Mouse (Mus musculus) kidney, postnatal 0 days (tissue): ENCODE results near the gene Mast4. TPM values are rescaled to one million over a fixed set of nuclear protein-coding genes. Genes with fewer than 3 reads are reported as not detected.

ENCODE experiments used
- ATAC-seq: fragments of 200-750 bp; cut with Nextera tagmentation; replicated peaks from 2 replicates; pipeline ENCODE4 v1.8.0; 2017; ENCODE audit warnings: low read depth, moderate number of reproducible peaks, moderate TSS enrichment, moderate library complexity; ENCODE audit not compliant: low FRiP score
- DNase-seq: peaks from one replicate; pipeline ENCODE4 v3.0.0-alpha.2; 2016; ENCODE audit warnings: low spot score
- H3K27ac ChIP-seq: fragments of 300-500 bp; sonication (generic); 2 replicates; pipeline ENCODE4 v1.5.1; 2014; ENCODE audit warnings: mild to moderate bottlenecking
- H3K27me3 ChIP-seq: fragments of 300-500 bp; sonication (generic); 2 replicates; pipeline ENCODE4 v1.6.1; 2014; ENCODE audit warnings: low read length, mixed read lengths; ENCODE audit not compliant: insufficient read depth
- H3K36me3 ChIP-seq: fragments of 300-500 bp; sonication (generic); 2 replicates; pipeline ENCODE4 v1.6.1; 2014; ENCODE audit warnings: low read length, mixed read lengths; ENCODE audit not compliant: insufficient read depth
- H3K4me1 ChIP-seq: fragments of 300-500 bp; sonication (generic); replicated peaks from 2 replicates; pipeline ENCODE4 v1.6.1; 2014; ENCODE audit warnings: antibody characterized with exemption, low read length, mixed read lengths; ENCODE audit not compliant: insufficient read depth
- H3K4me2 ChIP-seq: fragments of 300-500 bp; sonication (generic); 2 replicates; pipeline ENCODE4 v1.6.1; 2014; ENCODE audit warnings: mild to moderate bottlenecking, low read length, moderate library complexity, mixed read lengths
- H3K4me3 ChIP-seq: fragments of 300-500 bp; sonication (generic); replicated peaks from 2 replicates; pipeline ENCODE4 v1.5.1; 2014; ENCODE audit warnings: low read depth, low read length
- H3K9ac ChIP-seq: fragments of 300-500 bp; sonication (generic); 2 replicates; pipeline ENCODE4 v1.6.1; 2014; ENCODE audit warnings: low read depth, low read length
- H3K9me3 ChIP-seq: fragments of 300-500 bp; sonication (generic); replicated peaks from 2 replicates; pipeline ENCODE4 v1.6.1; 2016; ENCODE audit warnings: low read length, inconsistent platforms, mixed read lengths
- CTCF ChIP-seq: IDR thresholded peaks from 2 replicates; pipeline ENCODE4 v1.5.1; 2016; ENCODE audit warnings: antibody characterized with exemption, low read depth, mild to moderate bottlenecking, moderate library complexity
- WGBS: fragments of 180-500 bp; shearing (Covaris S2); extraction: QIAGEN DNeasy Blood & Tissue Kit; methylation state at CpG from one replicate; pipeline ENCODE4 v1.1.7; 2014; 5-methylcytosine and 5-hydroxymethylcytosine counted together
- polyA plus RNA-seq: library from polyadenylated mRNA; unstranded; fragments of >200 nt; fragmentation: Nextera tagmentation; extraction: Ambion mirVana; gene quantifications from 2 replicates; pipeline ENCODE4 v1.2.1, GENCODE M21; 2015

The Mast4 gene
- polyA plus RNA-seq, 1 experiment from 2014 or later: 10.6 TPM

DNA sequence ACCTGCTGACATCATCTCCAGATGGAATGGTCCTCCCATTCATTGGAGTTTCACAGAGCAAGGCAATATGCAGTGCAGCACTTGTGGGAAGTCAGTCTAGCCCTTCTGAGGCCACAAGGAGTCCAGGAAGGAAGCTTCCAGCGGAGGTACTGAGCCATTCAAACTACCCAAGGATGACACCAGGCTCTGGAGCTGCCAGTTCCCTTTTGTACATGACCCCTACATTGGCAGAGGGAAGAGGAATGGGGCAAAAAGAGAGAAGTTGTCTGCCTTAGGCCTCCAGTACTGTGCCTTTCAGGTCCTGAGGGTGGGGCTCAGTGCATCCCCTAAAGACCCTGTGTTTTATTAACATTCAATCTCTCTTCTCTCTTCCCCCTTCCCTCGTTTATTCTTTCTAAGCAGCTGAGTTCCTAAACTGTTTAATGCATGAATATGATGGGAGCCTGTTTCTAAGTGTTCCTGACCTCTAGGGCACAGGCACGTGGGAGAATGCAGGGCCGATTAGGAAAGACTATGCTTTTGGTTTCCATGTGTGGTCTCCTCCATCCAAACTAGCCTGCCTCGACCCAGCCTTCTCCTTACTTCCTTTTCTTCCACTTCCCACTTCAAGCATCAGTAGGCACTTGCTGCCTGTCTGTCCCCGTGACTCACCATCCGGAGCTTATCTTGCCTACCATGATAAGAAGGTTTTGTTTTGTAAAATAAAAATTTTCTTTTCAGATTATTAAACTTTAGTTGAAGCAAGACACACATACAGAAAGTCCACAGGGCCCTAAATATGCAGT is 639.0 kb downstream of the Mast4 start:
- WGBS: 66% methylated on average over 7 of the region's 7 CpGs
- Histone ChIP-seq H3K9me3 (no peaks in the 10 kb centered on the region), H3K27ac (no peak overlapping the region), H3K4me2 (no peak overlapping the region), H3K4me3 (no peak overlapping the region), H3K36me3 (no peaks in the 10 kb centered on the region), H3K27me3 (no peaks in the 10 kb centered on the region), H3K9ac (no peak overlapping the region), H3K4me1 (peaks cover 7% of the 10 kb centered on the region; the same call in 1 of the 2 replicates)
- DNase-seq (no peak), ATAC-seq (no peak)
- no peak for TF ChIP-seq CTCF

DNA sequence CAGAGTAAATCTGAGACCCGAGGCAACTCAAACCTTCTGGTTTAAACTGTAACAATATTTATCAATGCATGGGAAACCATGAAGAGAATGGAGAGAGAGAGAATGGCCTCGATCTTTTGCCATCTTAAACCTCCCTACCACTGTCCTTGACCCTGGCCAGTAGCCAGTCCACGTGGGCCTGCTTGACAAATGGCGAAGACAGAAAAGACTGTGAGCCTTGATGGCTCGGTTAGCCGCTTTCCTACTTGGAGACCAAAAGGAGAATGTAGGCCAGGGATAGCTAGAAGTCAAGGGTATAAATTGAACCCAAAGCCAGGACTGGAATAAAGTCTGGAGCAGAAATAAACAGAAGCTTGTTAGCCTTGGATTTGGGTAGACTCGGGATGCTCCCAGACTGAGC is 640.1 kb downstream of the Mast4 start:
- 86% methylated on average over 7 of the region's 7 CpGs for WGBS

DNA sequence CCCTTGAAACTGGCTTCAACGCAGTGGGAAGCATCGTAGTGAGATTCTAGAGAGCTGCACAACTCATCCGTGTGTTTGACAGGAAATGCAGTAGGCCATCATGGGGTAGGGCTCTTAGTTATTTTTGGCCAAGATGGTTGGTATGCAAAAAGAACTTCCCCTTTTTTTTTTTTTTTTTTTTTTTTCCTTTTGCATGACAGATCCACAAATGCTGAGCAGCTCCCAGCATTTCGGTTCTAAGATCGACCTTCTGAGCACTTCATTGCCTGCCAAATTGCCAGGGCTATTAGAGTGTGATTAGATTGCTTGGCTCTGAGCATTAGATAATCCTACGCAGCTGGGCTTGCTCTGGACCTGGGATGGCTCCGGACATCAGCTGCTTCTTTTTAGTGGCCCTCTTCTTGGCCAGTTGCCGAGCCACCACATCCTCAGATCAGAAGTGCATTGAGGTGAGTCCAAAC is 640.9 kb downstream of the Mast4 start, which contains the start of gene Cd180:
Gene Cd180, plus strand, starts transcription at position 218 of the 461 bp plus-strand sequence.
- TF ChIP-seq CTCF: no peak
- Histone ChIP-seq H3K4me1 (0 out of 2 replicates have a peak, but pooled peaks cover 2% of the 10 kb centered on the region), H3K27ac (no peak within 1 kb of the TSS), H3K4me2 (no peak within 1 kb of the TSS), H3K9ac (no peak within 1 kb of the TSS), H3K4me3 (no peak within 1 kb of the TSS), H3K9me3 (no peaks in the 10 kb centered on the region), H3K36me3 (no peaks in the 10 kb centered on the region), H3K27me3 (no peaks in the 10 kb centered on the region)
- 56% methylated on average over 8 of the region's 8 CpGs for WGBS
- ATAC-seq (no peak), DNase-seq (no peak)

More for the DNA sequence above, 640.1 kb downstream of the Mast4 start:
- Histone ChIP-seq H3K27ac (no peak overlapping the region), H3K4me3 (no peak overlapping the region), H3K9ac (no peak overlapping the region), H3K9me3 (no peaks in the 10 kb centered on the region), H3K4me2 (no peak overlapping the region), H3K36me3 (no peaks in the 10 kb centered on the region), H3K4me1 (peaks cover 7% of the 10 kb centered on the region; the same call in 1 of the 2 replicates), H3K27me3 (no peaks in the 10 kb centered on the region)
- no peak for ATAC-seq
- no peak for TF ChIP-seq CTCF
- no peak for DNase-seq

DNA sequence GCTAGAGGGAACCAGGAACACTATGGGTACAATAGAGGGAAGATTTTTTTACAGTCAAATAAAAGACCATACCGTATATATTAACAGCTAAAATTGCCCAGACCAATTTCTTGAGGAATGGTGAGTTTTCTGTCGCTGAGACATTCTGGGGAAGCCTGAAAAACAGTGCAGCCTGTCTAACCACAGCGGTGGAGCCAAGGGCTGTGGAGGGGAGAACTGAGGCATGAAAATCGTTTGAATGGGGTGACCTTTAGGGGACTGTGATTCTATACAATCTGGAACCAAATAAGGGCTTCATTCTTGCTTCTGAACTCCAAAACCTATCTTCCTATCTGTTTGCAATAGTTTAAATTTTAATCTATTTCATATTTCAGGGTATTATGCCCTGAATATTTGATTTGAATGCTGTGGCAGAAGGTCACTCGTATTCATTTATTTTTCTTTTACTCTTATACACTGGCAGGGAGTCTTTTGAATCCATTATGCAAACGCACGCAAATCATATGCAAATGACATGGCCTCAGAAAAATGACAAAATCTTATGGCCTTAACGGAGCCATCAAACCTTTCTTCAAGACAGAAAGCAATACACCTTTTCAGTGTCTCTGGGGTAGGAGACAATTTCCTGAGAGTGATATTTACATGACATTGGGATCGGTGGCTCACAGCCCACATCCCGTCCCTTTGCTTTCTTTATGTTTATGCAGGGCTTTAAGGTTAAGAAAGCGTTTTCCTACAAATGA is 642.7 kb downstream of the Mast4 start:
- no peak for DNase-seq
- Histone ChIP-seq H3K27ac (no peak overlapping the region), H3K9ac (no peak overlapping the region), H3K9me3 (no peaks in the 10 kb centered on the region), H3K4me1 (no peaks in the 10 kb centered on the region), H3K4me2 (no peak overlapping the region), H3K27me3 (no peaks in the 10 kb centered on the region), H3K36me3 (no peaks in the 10 kb centered on the region), H3K4me3 (no peak overlapping the region)
- TF ChIP-seq CTCF: no peak
- 66% methylated on average over 11 of the region's 11 CpGs for WGBS
- ATAC-seq: no peak

DNA sequence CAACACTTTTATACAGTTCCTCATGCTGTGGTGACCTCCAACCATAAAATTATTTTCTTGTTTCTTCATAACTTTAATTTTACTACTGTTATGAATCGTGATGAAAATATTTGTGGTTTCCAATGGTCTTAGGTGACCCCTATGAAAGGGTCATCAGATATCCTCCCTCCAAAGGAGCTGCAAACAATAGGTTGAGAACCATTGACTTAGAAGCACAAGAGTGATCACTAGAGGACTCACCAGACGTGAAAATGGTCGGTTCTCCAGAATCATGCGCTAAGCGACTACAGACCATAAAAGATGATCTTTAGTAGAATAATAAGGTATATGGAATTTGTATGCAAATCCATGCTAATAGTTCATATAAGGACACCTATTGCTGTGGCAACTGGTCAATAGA is 644.1 kb downstream of the Mast4 start:
- DNase-seq: no peak
- Histone ChIP-seq H3K27ac (no peak overlapping the region), H3K27me3 (no peaks in the 10 kb centered on the region), H3K9me3 (no peaks in the 10 kb centered on the region), H3K36me3 (no peaks in the 10 kb centered on the region), H3K4me2 (no peak overlapping the region), H3K9ac (no peak overlapping the region), H3K4me3 (no peak overlapping the region), H3K4me1 (no peaks in the 10 kb centered on the region)
- ATAC-seq: no peak
- WGBS: 87% methylated on average over 5 of the region's 5 CpGs
- no peak for TF ChIP-seq CTCF

DNA sequence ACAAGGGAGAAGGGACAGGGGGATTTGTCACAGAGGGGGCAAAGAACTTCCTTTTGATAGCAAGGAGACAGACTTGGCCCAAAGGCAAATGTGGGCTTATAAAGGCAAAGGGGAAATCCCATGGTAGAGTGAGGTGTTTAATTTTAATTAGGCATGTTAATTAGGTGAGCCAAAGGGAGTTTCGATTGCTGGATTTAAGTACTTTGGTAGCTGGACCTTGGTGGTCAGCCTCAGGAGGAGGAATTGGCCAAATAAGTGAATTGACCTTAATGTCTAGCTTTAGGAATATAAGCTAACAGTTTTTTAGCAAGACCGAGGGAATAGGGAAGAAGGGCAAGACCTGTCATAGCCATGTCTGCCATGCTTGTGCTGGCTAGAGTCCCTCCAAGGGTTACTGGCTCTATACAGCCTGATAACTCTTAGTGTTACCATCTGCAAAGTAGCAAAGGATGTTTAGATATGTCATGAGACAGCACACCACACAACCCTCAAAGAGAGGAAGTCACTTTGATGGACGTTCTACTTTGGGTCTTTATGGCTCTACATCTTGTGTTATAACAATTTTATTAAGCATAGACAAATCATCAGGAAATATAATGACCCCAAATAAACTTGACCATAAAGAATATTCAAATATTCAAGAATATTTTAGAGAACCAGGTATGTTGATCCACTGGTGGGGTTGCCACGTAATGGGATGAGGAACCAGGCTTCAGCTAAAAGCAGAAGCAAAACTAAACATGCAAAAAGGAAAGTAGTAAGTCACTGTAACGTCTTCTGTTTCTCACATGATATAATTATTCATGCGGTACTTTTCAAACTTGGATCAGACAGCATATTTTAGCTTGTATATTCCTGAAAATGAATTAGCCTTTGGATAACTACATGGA is 644.9 kb downstream of the Mast4 start:
- Histone ChIP-seq H3K4me2 (no peak overlapping the region), H3K27me3 (no peaks in the 10 kb centered on the region), H3K4me1 (no peaks in the 10 kb centered on the region), H3K36me3 (no peaks in the 10 kb centered on the region), H3K9ac (no peak overlapping the region), H3K27ac (no peak overlapping the region), H3K9me3 (no peaks in the 10 kb centered on the region), H3K4me3 (no peak overlapping the region)
- WGBS: 80% methylated on average over 6 of the region's 6 CpGs
- ATAC-seq (no peak), DNase-seq (no peak)
- TF ChIP-seq CTCF: no peak
